Mouse (Mus musculus) skeletal muscle tissue, adult 2 months (tissue): Measurements from ENCODE around the gene Slc9b1.
A peak's percentile ranks its signal among the peaks of the same experiment; 100 is the strongest.

ENCODE experiments used
- DNase-seq: peaks from one replicate; pipeline ENCODE4 v3.0.0-alpha.2; 2012; ENCODE audit warnings: low read depth, low spot score

The Slc9b1 gene

DNA sequence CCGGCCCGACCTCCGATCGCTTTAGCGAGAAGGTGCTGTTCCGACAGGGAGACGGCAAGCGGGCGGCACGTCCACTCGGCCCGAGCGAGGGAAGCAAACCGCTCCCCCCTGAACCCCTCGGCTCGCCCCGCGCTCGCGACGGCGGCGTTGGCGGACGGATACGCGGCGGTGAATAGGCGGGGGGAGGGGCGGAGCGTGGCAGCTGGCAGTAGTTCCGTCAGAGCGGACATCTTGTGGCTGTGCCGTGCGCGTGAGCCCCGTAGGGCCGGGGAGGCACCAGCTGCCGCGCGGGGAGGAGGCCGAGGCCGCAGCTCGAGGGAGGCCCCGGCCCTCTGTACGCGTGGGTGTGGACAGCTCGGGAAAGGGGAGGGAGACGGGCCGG, 90.7 kb downstream of the Slc9b1 start:
- peak; percentile 91 for DNase-seq

- DNase-seq: peak; percentile 80
These were observed 91.2 kb downstream of the Slc9b1 start for GRCm38 (mm10) chr3:135438913-135439531.

GRCm38 (mm10) chr3:135439651-135440050, 91.8 kb downstream of the Slc9b1 start:
- DNase-seq: no peak

GRCm38 (mm10) chr3:135440221-135440620, 92.4 kb downstream of the Slc9b1 start:
- peak; percentile 33 for DNase-seq

DNA sequence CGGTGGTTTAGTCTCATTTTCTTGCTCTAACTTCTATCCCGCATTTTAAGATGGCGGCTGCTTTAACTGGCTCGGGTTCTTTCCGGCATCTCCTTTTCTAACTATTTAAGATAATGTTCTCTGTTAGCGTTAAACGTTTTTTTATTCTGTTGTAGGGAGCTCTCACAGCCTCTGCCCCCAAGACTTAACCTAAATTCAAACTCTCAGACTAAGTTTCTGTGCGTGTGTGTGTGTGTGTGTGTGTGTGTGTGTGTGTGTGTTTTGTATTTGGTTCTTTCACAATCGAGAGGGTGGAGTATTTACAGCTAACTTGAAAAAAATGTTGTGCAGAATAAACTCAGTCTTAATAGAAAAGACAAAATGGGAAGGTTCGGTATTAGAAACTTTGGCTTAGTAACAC, 92.8 kb downstream of the Slc9b1 start:
- DNase-seq: no peak

DNA sequence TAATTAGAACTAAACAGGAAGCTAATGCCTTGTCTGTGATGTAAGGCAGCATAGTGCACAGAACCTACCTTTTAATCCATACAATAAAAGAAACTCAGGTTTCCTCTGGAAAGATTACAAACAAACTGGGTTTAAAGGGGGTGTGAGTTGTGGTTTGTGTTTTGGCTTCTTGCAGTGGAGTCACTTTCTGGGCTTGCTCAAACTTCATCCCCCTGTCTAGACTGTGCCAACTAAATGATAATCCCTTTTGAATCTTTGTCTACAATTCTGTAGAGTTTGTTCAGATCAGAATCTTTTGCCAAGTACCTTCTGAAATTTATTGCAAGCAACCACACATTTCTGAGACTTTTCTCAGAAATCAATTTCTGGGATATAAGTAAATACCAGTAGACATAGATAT, 97.1 kb downstream of the Slc9b1 start:
- no peak for DNase-seq
